Mouse (Mus musculus) heart, embryonic 13.5 days (tissue): ENCODE measurements around the gene Cspg4. TPM values are rescaled to one million over a fixed set of nuclear protein-coding genes. Genes with fewer than 3 reads are reported as not detected.
"Not testable (repeated sequence)": the region's sequence is repeated elsewhere in the genome, so short reads cannot be mapped to it uniquely, and the experiment has no call there.

Experiments used
- ATAC-seq: fragments of 200-750 bp; cut with Nextera tagmentation; 2 replicates; pipeline ENCODE4 v1.8.0; 2017; ENCODE audit warnings: moderate TSS enrichment; ENCODE audit not compliant: insufficient number of reproducible peaks, low FRiP score, low TSS enrichment; ENCODE audit errors: extremely low read depth
- H3K27ac ChIP-seq: fragments of 300-500 bp; sonication (generic); replicated peaks from 2 replicates; pipeline ENCODE4 v1.5.1; 2015; ENCODE audit warnings: moderate library complexity, mild to moderate bottlenecking, inconsistent platforms
- H3K27me3 ChIP-seq: fragments of 300-500 bp; sonication (generic); replicated peaks from 2 replicates; pipeline ENCODE4 v1.6.1; 2015; ENCODE audit warnings: mild to moderate bottlenecking, inconsistent platforms
- H3K36me3 ChIP-seq: fragments of 300-500 bp; sonication (generic); 2 replicates; pipeline ENCODE4 v1.6.1; 2015; ENCODE audit warnings: mild to moderate bottlenecking, inconsistent platforms
- H3K4me1 ChIP-seq: fragments of 300-500 bp; sonication (generic); 2 replicates; pipeline ENCODE4 v1.6.1; 2015; ENCODE audit warnings: inconsistent platforms
- H3K4me2 ChIP-seq: fragments of 300-500 bp; sonication (generic); 2 replicates; pipeline ENCODE4 v1.6.1; 2015; ENCODE audit warnings: inconsistent platforms, mild to moderate bottlenecking, moderate library complexity
- H3K4me3 ChIP-seq: fragments of 300-500 bp; sonication (generic); 2 replicates; pipeline ENCODE4 v1.5.1; 2015; ENCODE audit warnings: moderate library complexity, mild to moderate bottlenecking, inconsistent platforms
- H3K9ac ChIP-seq: fragments of 300-500 bp; sonication (generic); 2 replicates; pipeline ENCODE4 v1.6.1; 2015; ENCODE audit warnings: inconsistent platforms, mild to moderate bottlenecking, moderate library complexity
- H3K9me3 ChIP-seq: fragments of 300-500 bp; sonication (generic); 2 replicates; pipeline ENCODE4 v1.6.1; 2016; ENCODE audit warnings: inconsistent platforms
- WGBS: fragments of 180-500 bp; shearing (Covaris S2); methylation state at CpG from one replicate; pipeline ENCODE4 v1.1.7; 2015; ENCODE audit warnings: mixed read lengths; 5-methylcytosine and 5-hydroxymethylcytosine counted together
- polyA plus RNA-seq: library from polyadenylated mRNA; unstranded; fragments of >200 nt; fragmentation: Nextera tagmentation; extraction: Ambion mirVana; gene quantifications from 2 replicates; pipeline ENCODE4 v1.2.1, GENCODE M21; 2015

Cspg4 gene
- polyA plus RNA-seq, 1 experiment from 2014 or later = 24.2 TPM

- peak overlapping the region; percentile 96 for H3K27ac ChIP-seq
- peak overlapping the region; percentile 90 for H3K9ac ChIP-seq
- no peak for ATAC-seq
- H3K4me2 ChIP-seq = peak overlapping the region; percentile 96
- peaks cover 53% of the 10 kb centered on the region for H3K4me1 ChIP-seq
- peaks cover 15% of the 10 kb centered on the region for H3K36me3 ChIP-seq
- H3K27me3 ChIP-seq = peaks cover 10% of the 10 kb centered on the region; the same call in 1 of the 2 replicates
- H3K4me3 ChIP-seq = peak overlapping the region; percentile 75
- no peaks in the 10 kb centered on the region for H3K9me3 ChIP-seq
- WGBS = under 1% methylated on average over 35 of the region's 35 CpGs
These were observed 62.6 kb downstream of the Cspg4 start for GRCm38 (mm10) chr9:56927191-56928012.

DNA sequence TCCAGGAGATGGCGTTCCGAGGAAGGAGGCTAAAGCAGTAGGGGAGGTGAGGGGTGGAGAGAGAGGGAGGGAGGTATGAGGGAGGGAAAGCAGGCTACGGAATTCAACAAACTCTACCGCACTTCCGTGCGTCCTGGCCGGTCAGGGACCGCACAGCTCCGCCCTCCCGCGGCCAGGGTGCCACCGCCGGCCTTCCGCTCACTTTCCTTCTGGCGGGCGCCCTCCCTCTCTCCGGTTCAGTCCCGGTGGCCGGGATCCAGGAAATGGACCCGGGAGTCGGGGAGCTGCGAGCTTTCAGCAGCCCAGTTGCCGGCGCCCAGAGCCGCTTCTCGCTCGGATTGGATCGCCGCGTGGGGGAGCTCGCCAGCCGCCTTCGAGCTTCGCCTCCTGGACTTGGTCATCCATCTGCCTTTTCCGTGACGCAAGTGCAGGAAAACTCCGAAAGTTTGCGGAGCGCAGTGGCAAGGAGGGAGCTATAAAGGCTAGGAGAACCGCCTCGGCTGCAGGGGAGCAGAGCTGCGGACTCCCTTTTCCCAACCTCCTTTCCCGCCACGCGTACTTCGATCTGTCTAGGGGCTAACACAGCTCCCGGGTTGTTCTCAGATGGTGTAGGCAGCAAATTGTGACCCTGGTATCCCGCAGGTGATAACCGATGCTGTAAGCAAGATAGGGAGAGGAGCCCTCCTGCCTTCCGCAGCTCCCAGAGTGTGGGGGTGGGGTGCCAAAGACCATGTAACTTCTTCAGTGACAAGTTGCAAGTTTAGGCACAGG is 63.4 kb downstream of the Cspg4 start, which contains the start of gene Snx33:
Gene Snx33 (minus strand): TSS at position 331 of the 771 bp plus-strand sequence.
- WGBS = under 1% methylated on average over 50 of the region's 50 CpGs
- Histone ChIP-seq H3K27ac (peak within 1 kb of the TSS; percentile 96), H3K4me3 (peak within 1 kb of the TSS; percentile 75), H3K27me3 (peaks cover 10% of the 10 kb centered on the region; the same call in 1 of the 2 replicates), H3K4me2 (peak within 1 kb of the TSS; percentile 96), H3K36me3 (peaks cover 8% of the 10 kb centered on the region), H3K9me3 (no peaks in the 10 kb centered on the region), H3K4me1 (peaks cover 45% of the 10 kb centered on the region), H3K9ac (peak within 1 kb of the TSS; percentile 90)
- ATAC-seq = peak; percentile 62; the same call in 1 of the 2 replicates

DNA sequence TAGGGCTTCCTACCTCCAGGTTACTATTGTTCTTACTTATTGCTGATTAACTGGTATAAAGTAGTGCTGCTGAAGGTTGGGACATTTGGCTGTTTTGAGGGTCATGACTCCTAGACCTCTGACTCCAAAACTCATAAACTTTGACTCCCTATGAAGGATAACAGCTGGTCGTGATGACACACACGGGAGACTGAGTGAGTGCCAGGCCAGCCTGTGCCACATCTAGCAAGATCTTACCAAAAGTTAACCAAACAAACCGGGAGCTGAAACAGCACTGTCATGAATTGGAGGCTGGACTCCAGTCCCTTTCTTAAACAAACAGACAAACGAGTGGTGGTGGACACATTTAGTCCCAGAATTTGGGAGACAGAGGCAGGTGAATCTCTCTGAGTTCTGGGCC is 64.7 kb downstream of the Cspg4 start:
- no peak overlapping the region for H3K4me3 ChIP-seq
- peaks cover 8% of the 10 kb centered on the region for H3K36me3 ChIP-seq
- 50% methylated on average over 4 of the region's 4 CpGs for WGBS
- no peak overlapping the region for H3K4me2 ChIP-seq
- peaks cover 10% of the 10 kb centered on the region; the same call in 1 of the 2 replicates for H3K27me3 ChIP-seq
- peaks cover 32% of the 10 kb centered on the region for H3K4me1 ChIP-seq
- no peak overlapping the region for H3K9ac ChIP-seq
- no peak overlapping the region for H3K27ac ChIP-seq
- no peak for ATAC-seq
- H3K9me3 ChIP-seq = no peaks in the 10 kb centered on the region

GRCm38 (mm10) chr9:56930556-56930955 is 65.7 kb downstream of the Cspg4 start:
- no peak overlapping the region for H3K9ac ChIP-seq
- peaks cover 5% of the 10 kb centered on the region for H3K36me3 ChIP-seq
- 43% methylated on average over 1 of the region's 1 CpGs for WGBS
- H3K9me3 ChIP-seq = no peaks in the 10 kb centered on the region
- H3K27me3 ChIP-seq = peaks cover 10% of the 10 kb centered on the region; the same call in 1 of the 2 replicates
- H3K27ac ChIP-seq = no peak overlapping the region
- ATAC-seq = no peak
- no peak overlapping the region for H3K4me2 ChIP-seq
- H3K4me3 ChIP-seq = no peak overlapping the region
- H3K4me1 ChIP-seq = peaks cover 22% of the 10 kb centered on the region

- Histone ChIP-seq H3K9me3 (no peaks in the 10 kb centered on the region), H3K4me2 (peak overlapping the region; percentile 97), H3K36me3 (0 out of 2 replicates have a peak, but pooled peaks cover 7% of the 10 kb centered on the region), H3K27me3 (no peaks in the 10 kb centered on the region), H3K9ac (peak overlapping the region; percentile 78), H3K27ac (peak overlapping the region; percentile 94; the same call in 1 of the 2 replicates), H3K4me1 (peaks cover 22% of the 10 kb centered on the region), H3K4me3 (peak overlapping the region; percentile 90)
- WGBS = 12% methylated on average over 6 of the region's 6 CpGs
- ATAC-seq = no peak
These were observed 72.0 kb downstream of the Cspg4 start for GRCm38 (mm10) chr9:56936861-56937222.

DNA sequence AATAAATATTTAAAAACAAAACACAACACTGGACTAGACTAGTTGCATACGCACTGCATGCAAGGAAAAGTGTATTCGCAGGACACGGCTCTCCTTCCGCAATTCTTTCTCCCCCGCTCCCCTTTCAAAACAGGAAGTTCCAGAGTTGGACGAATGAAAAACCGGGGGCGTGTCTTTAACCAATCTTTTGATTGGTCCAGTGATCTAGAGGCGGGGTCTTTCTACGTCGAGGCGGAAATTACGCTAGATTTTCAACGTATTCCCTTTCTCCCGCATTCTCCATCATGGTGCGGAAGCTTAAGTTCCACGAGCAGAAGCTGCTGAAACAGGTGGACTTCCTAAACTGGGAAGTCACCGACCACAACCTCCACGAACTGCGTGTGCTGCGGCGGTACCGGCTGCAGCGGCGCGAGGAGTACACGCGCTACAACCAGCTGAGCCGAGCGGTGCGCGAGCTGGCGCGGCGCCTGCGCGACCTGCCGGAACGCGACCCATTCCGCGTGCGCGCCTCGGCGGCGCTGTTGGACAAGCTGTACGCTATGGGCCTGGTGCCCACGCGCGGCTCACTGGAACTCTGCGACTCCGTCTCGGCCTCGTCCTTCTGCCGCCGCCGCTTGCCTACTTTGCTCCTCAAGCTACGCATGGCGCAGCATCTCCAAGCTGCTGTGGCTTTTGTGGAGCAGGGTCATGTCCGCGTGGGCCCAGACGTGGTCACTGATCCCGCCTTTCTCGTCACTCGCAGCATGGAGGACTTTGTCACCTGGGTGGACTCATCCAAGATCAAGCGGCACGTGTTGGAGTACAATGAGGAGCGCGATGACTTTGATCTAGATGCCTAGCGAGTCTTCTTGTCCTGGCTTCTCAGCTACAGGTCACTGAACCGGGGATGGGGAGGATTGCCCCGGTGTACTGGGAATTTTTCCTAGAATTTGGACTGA is 72.7 kb downstream of the Cspg4 start, which contains the start of gene Imp3:
Gene Imp3 (plus strand): TSS at position 253 of the 938 bp plus-strand sequence.
- Histone ChIP-seq H3K9ac (peak within 1 kb of the TSS; percentile 94), H3K27ac (peak within 1 kb of the TSS; percentile 94), H3K4me1 (peaks cover 22% of the 10 kb centered on the region), H3K27me3 (no peaks in the 10 kb centered on the region), H3K9me3 (no peaks in the 10 kb centered on the region), H3K4me2 (peak within 1 kb of the TSS; percentile 97), H3K4me3 (peak within 1 kb of the TSS; percentile 90), H3K36me3 (0 out of 2 replicates have a peak, but pooled peaks cover 7% of the 10 kb centered on the region)
- ATAC-seq = peak; percentile 84
- under 1% methylated on average over 73 of the region's 73 CpGs for WGBS

DNA sequence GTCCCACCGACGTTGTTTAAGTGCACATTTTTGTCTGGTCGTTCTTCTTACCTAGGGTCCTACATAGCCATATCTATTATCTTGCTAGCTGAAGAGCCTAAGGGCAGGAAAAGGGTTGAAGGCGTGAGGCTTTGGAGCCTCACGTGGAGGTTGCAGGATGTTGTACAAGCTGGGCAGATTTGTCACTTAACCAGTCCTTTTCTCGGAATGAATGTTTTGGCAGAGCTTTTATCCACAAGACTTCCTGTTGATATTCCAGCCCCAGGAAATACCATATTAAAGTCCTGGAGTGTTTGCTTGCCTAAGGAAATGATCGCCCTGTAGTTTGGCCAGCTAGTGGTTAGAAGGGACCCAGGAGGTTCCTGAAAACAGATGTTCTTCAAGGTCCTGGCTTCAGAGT is 73.5 kb downstream of the Cspg4 start:
- Histone ChIP-seq H3K9ac (peak overlapping the region; percentile 94), H3K9me3 (no peaks in the 10 kb centered on the region), H3K4me1 (peaks cover 22% of the 10 kb centered on the region), H3K4me3 (peak overlapping the region; percentile 90), H3K27ac (peak overlapping the region; percentile 94), H3K36me3 (0 out of 2 replicates have a peak, but pooled peaks cover 7% of the 10 kb centered on the region), H3K4me2 (peak overlapping the region; percentile 97), H3K27me3 (no peaks in the 10 kb centered on the region)
- WGBS = 0% methylated on average over 7 of the region's 7 CpGs
- ATAC-seq = no peak

DNA sequence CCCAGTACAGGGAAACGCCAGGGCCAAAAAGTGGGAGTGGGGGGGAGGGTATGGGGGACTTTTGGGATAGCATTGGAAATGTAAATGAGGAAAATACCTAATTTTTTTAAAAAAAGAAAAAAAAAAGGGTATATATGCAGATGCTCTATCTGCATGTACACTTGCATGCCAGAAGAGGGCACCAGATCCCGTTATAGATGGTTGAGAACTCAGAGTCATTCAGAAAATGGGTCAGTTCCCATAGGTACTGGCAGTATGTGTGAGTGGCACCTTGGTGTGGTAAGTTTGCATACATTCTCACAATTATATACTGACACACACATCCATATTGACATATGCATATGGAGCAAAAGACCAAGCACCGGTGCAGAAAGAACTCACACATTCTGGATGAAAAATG is 82.6 kb downstream of the Cspg4 start:
- 24% methylated on average over 3 of the region's 3 CpGs for WGBS

DNA sequence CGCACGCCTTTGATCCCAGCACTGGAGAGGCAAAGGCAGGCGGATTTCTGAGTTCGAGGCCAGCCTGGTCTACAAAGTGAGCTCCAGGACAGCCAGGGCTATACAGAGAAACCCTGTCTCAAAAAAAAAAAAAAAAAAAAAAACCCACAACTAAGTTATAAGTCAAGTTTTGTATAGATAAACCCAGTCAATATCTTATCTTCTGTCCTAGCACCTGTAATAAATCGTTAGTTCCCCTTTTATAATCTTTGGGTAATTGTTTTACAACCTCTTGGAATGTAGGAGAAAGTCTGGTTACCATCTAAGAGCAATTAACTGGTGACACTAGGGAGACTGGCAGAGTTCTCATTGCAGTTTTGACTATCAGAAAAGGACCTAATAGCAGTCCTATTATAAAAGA is 83.9 kb downstream of the Cspg4 start:
- H3K4me1 ChIP-seq = peaks cover 11% of the 10 kb centered on the region
- not testable (repeated sequence) for ATAC-seq, H3K36me3 ChIP-seq, H3K27ac ChIP-seq, H3K9me3 ChIP-seq, H3K9ac ChIP-seq, H3K4me2 ChIP-seq, H3K4me3 ChIP-seq, H3K27me3 ChIP-seq
- 62% methylated on average over 5 of the region's 5 CpGs for WGBS

More for the DNA sequence above, 82.6 kb downstream of the Cspg4 start:
- H3K4me3 ChIP-seq, H3K27ac ChIP-seq, ATAC-seq, H3K27me3 ChIP-seq, H3K9me3 ChIP-seq, H3K4me2 ChIP-seq, H3K9ac ChIP-seq, H3K36me3 ChIP-seq: not testable (repeated sequence)
- H3K4me1 ChIP-seq = peaks cover 11% of the 10 kb centered on the region
